8 mouse cellular contexts compared by ENCODE assay signal in genomic region chr11:115903384-115904230, GRCm38 (mm10). TPM values are rescaled to one million over a fixed set of nuclear protein-coding genes. Genes with fewer than 3 reads are reported as not detected.
DNase-seq lines count a peak whose midpoint lies in the region; ATAC-seq and TF ChIP-seq lines count a peak whose summit lies in the region.

No protein-coding gene starts in this region.

- 68% methylated on average over 11 of the region's 11 CpGs for WGBS in embryonic facial prominence, embryonic 13.5 days
- 44% methylated on average over 11 of the region's 11 CpGs for WGBS in intestine, postnatal 0 days
- WGBS in hindbrain, embryonic 12.5 days: 72% methylated on average over 11 of the region's 11 CpGs

- DNase-seq in gastrocnemius, adult 2 months: no peak
- DNase-seq in gastrocnemius, postnatal 14 days: no peak
- DNase-seq in lung, postnatal 4 days: peak; percentile 51 to 76
- no peak for DNase-seq in gastrocnemius, adult 8-10 months (ENCODE audit: low spot score in 2 of 2)
- no peak for DNase-seq in frontal cortex, postnatal 10 days (ENCODE audit: low spot score in 2 of 2)

- intact Hi-C loops in gastrocnemius, adult 2 months (cut with DNase I): no loop called here
- intact Hi-C loops in gastrocnemius, postnatal 14 days (cut with DNase I; ENCODE audit: low total_unique reads): no loop called here

- H3K36me3 ChIP-seq in embryonic facial prominence, embryonic 13.5 days: peaks cover 9% of the 10 kb centered on the region
- peaks cover 4% of the 10 kb centered on the region; the same call in 1 of the 2 replicates for H3K36me3 ChIP-seq in intestine, postnatal 0 days (ENCODE audit: control insufficient read depth, insufficient read depth)
- peaks cover 6% of the 10 kb centered on the region; the same call in 1 of the 2 replicates for H3K36me3 ChIP-seq in hindbrain, embryonic 12.5 days

- H3K4me2 ChIP-seq in embryonic facial prominence, embryonic 13.5 days: no peak overlapping the region
- H3K4me2 ChIP-seq in intestine, postnatal 0 days (replicated peaks; ENCODE audit: low read depth): no peak overlapping the region
- H3K4me2 ChIP-seq in hindbrain, embryonic 12.5 days (replicated peaks): no peak overlapping the region

- peak overlapping the region; percentile 70 for H3K27ac ChIP-seq in gastrocnemius, adult 2 months
- H3K27ac ChIP-seq in embryonic facial prominence, embryonic 13.5 days: peak overlapping the region; percentile 80
- H3K27ac ChIP-seq in intestine, postnatal 0 days (ENCODE audit: low read depth, low read length): peak overlapping the region; percentile 60; the same call in 1 of the 2 replicates
- H3K27ac ChIP-seq in hindbrain, embryonic 12.5 days: no peak overlapping the region

- TF ChIP-seq CTCF in gastrocnemius, adult 2 months (IDR thresholded peaks at IDR 0.05): no peak
- TF ChIP-seq CTCF in intestine, postnatal 0 days (IDR thresholded peaks at IDR 0.05; ENCODE audit: low read depth): no peak

- no peak overlapping the region for H3K4me3 ChIP-seq in gastrocnemius, adult 2 months
- no peak overlapping the region for H3K4me3 ChIP-seq in embryonic facial prominence, embryonic 13.5 days
- no peak overlapping the region for H3K4me3 ChIP-seq in intestine, postnatal 0 days (ENCODE audit: low read depth, low read length)
- H3K4me3 ChIP-seq in hindbrain, embryonic 12.5 days: no peak overlapping the region

- no peaks in the 10 kb centered on the region for H3K27me3 ChIP-seq in embryonic facial prominence, embryonic 13.5 days
- H3K27me3 ChIP-seq in intestine, postnatal 0 days (replicated peaks; ENCODE audit: control insufficient read depth, insufficient read depth, low read length): no peaks in the 10 kb centered on the region
- no peaks in the 10 kb centered on the region for H3K27me3 ChIP-seq in hindbrain, embryonic 12.5 days

- peaks cover 51% of the 10 kb centered on the region for H3K4me1 ChIP-seq in embryonic facial prominence, embryonic 13.5 days
- H3K4me1 ChIP-seq in intestine, postnatal 0 days (replicated peaks; ENCODE audit: control insufficient read depth, insufficient read depth, low read length): peaks cover 20% of the 10 kb centered on the region
- H3K4me1 ChIP-seq in hindbrain, embryonic 12.5 days: peaks cover 40% of the 10 kb centered on the region

- ATAC-seq in embryonic facial prominence, embryonic 13.5 days (ENCODE audit: insufficient number of reproducible peaks, insufficient read depth, low FRiP score, low TSS enrichment, low read depth): no peak
- peak; percentile 35; the same call in 1 of the 2 replicates for ATAC-seq in intestine, postnatal 0 days
- no peak for ATAC-seq in hindbrain, embryonic 12.5 days (ENCODE audit: low FRiP score)

- no peaks in the 10 kb centered on the region for H3K9me3 ChIP-seq in embryonic facial prominence, embryonic 13.5 days
- no peaks in the 10 kb centered on the region for H3K9me3 ChIP-seq in intestine, postnatal 0 days (ENCODE audit: control insufficient read depth)
- no peaks in the 10 kb centered on the region for H3K9me3 ChIP-seq in hindbrain, embryonic 12.5 days (replicated peaks)

- H3K9ac ChIP-seq in embryonic facial prominence, embryonic 13.5 days: 0 out of 2 replicates have a peak overlapping the region, but pooled peaks have one; percentile 2
- no peak overlapping the region for H3K9ac ChIP-seq in intestine, postnatal 0 days (ENCODE audit: low read depth, low read length)
- no peak overlapping the region for H3K9ac ChIP-seq in hindbrain, embryonic 12.5 days

RNA-seq across cellular contexts. Expression of gene Smim5, which starts 3.8 kb away (rescaled TPM):
- total RNA-seq in gastrocnemius, adult 2 months (2021): under 1 TPM; 0.23 to 0.89 TPM
- total RNA-seq in gastrocnemius, postnatal 14 days (2021): 1 to 10 TPM; 2.2 to 2.4 TPM
- polyA plus RNA-seq in embryonic facial prominence, embryonic 13.5 days (2015; fragmentation: Nextera tagmentation; extraction: Ambion mirVana): 3.3 and 3.4 TPM in 2 replicates
- polyA plus RNA-seq in intestine, postnatal 0 days (2015; fragmentation: Nextera tagmentation; extraction: Ambion mirVana): 1.9 and 3.4 TPM in 2 replicates
- under 1 TPM in 3 of 4 experiments, not detected in 1; 0.61 to 0.88 (median 0.72) TPM for total RNA-seq in gastrocnemius, adult 8-10 months (2022)
- 2.3 and 4.2 TPM in 2 replicates for polyA plus RNA-seq in hindbrain, embryonic 12.5 days (2016; fragmentation: Nextera tagmentation; extraction: Ambion mirVana)

RNA-seq across cellular contexts. Expression of gene Smim6, which starts 8.2 kb away (rescaled TPM):
- total RNA-seq in gastrocnemius, adult 2 months (2021): not detected
- total RNA-seq in gastrocnemius, postnatal 14 days (2021): not detected
- 1.1 and 1.2 TPM in 2 replicates for polyA plus RNA-seq in embryonic facial prominence, embryonic 13.5 days (2015; fragmentation: Nextera tagmentation; extraction: Ambion mirVana)
- polyA plus RNA-seq in intestine, postnatal 0 days (2015; fragmentation: Nextera tagmentation; extraction: Ambion mirVana): 29.6 and 32.9 TPM in 2 replicates
- total RNA-seq in gastrocnemius, adult 8-10 months (2022): not detected
- polyA plus RNA-seq in hindbrain, embryonic 12.5 days (2016; fragmentation: Nextera tagmentation; extraction: Ambion mirVana): 1.3 TPM in 2 replicates

RNA-seq across cellular contexts. Expression of gene Sap30bp, which starts 29.5 kb away (rescaled TPM):
- 10 to 100 TPM; 12.1 to 13.4 TPM for total RNA-seq in gastrocnemius, adult 2 months (2021)
- total RNA-seq in gastrocnemius, postnatal 14 days (2021): 10 to 100 TPM; 13.1 to 15.2 TPM
- 47.0 and 53.9 TPM in 2 replicates for polyA plus RNA-seq in embryonic facial prominence, embryonic 13.5 days (2015; fragmentation: Nextera tagmentation; extraction: Ambion mirVana)
- 27.5 and 28.8 TPM in 2 replicates for polyA plus RNA-seq in intestine, postnatal 0 days (2015; fragmentation: Nextera tagmentation; extraction: Ambion mirVana)
- 10 to 100 TPM in 2 of 4 experiments, 1 to 10 TPM in 2; 7.7 to 15.7 (median 9.7) TPM for total RNA-seq in gastrocnemius, adult 8-10 months (2022)
- polyA plus RNA-seq in hindbrain, embryonic 12.5 days (2016; fragmentation: Nextera tagmentation; extraction: Ambion mirVana): 51.0 and 54.4 TPM in 2 replicates

RNA-seq across cellular contexts. Expression of gene Recql5, which starts 29.7 kb away (rescaled TPM):
- total RNA-seq in gastrocnemius, adult 2 months (2021): 1 to 10 TPM; 7.5 to 8.6 TPM
- total RNA-seq in gastrocnemius, postnatal 14 days (2021): 1 to 10 TPM; 5.7 to 6.3 TPM
- polyA plus RNA-seq in embryonic facial prominence, embryonic 13.5 days (2015; fragmentation: Nextera tagmentation; extraction: Ambion mirVana): 22.9 and 24.9 TPM in 2 replicates
- 6.8 and 8.2 TPM in 2 replicates for polyA plus RNA-seq in intestine, postnatal 0 days (2015; fragmentation: Nextera tagmentation; extraction: Ambion mirVana)
- total RNA-seq in gastrocnemius, adult 8-10 months (2022): 1 to 10 TPM; 5.0 to 9.5 (median 6.5) TPM
- polyA plus RNA-seq in hindbrain, embryonic 12.5 days (2016; fragmentation: Nextera tagmentation; extraction: Ambion mirVana): 31.8 and 34.7 TPM in 2 replicates

RNA-seq across cellular contexts. Expression of gene Myo15b, which starts 45.4 kb away (rescaled TPM):
- not detected for total RNA-seq in gastrocnemius, adult 2 months (2021)
- total RNA-seq in gastrocnemius, postnatal 14 days (2021): under 1 TPM in 1 of 2 experiments, not detected in 1; 0.09 TPM
- 0.67 and 1.0 TPM in 2 replicates for polyA plus RNA-seq in embryonic facial prominence, embryonic 13.5 days (2015; fragmentation: Nextera tagmentation; extraction: Ambion mirVana)
- 332 and 377 TPM in 2 replicates for polyA plus RNA-seq in intestine, postnatal 0 days (2015; fragmentation: Nextera tagmentation; extraction: Ambion mirVana)
- total RNA-seq in gastrocnemius, adult 8-10 months (2022): not detected
- 0.05 and 0.12 TPM in 2 replicates for polyA plus RNA-seq in hindbrain, embryonic 12.5 days (2016; fragmentation: Nextera tagmentation; extraction: Ambion mirVana)

Comparison
In these comparisons a context has a peak if more than half of its experiments do, and no peak if none do; other contexts are left out.
1. DNase-seq: peak in lung, postnatal 4 days (2 of 2); none in gastrocnemius, adult 2 months (single experiment), gastrocnemius, postnatal 14 days (single experiment), gastrocnemius, adult 8-10 months (0 of 2) and frontal cortex, postnatal 10 days (0 of 2).